Mouse (Mus musculus) mouse trophoblast stem cell (cell line): ENCODE data around the gene Disc1.

Experiments used
- in situ Hi-C, 2 experiments: fragments of 300-500 bp; cut with MseI, MboI; formaldehyde crosslinking; loops; 2 replicates in 1 of 2; 3 replicates in 1 of 2; pipeline ENCODE4 v1.15.1; 2025

Gene Disc1

GRCm38 (mm10) chr8:125066913-125067595, 13.1 kb downstream of the Disc1 start:
- in situ Hi-C loops, result loop anchor here in 1 of 2 experiments (10.0 kb wide), 1 partner anchor 98 kb away; no protein-coding TSS in a partner anchor

GRCm38 (mm10) chr8:125067596-125067960, 13.6 kb downstream of the Disc1 start:
- in situ Hi-C loops, result loop anchor here in 1 of 2 experiments (10.0 kb wide), 1 partner anchor 97 kb away; no protein-coding TSS in a partner anchor

- in situ Hi-C loops, result loop anchor here in 1 of 2 experiments (10.0 kb wide), 1 partner anchor 96 kb away; no protein-coding TSS in a partner anchor
Measured at GRCm38 (mm10) chr8:125068146-125068905, 14.3 kb downstream of the Disc1 start.

GRCm38 (mm10) chr8:125069304-125069703, 15.3 kb downstream of the Disc1 start:
- in situ Hi-C loops, result loop anchor here in 1 of 2 experiments (10.0 kb wide), 1 partner anchor 95 kb away; no protein-coding TSS in a partner anchor

GRCm38 (mm10) chr8:125069733-125070132, 15.7 kb downstream of the Disc1 start:
- in situ Hi-C loops, result loop anchor here in 1 of 2 experiments (10.0 kb wide), 1 partner anchor 95 kb away; no protein-coding TSS in a partner anchor

GRCm38 (mm10) chr8:125074141-125074540, 20.1 kb downstream of the Disc1 start:
- in situ Hi-C loops, result no loop called here

GRCm38 (mm10) chr8:125074581-125074980, 20.6 kb downstream of the Disc1 start:
- in situ Hi-C loops, result no loop called here

GRCm38 (mm10) chr8:125075389-125075788, 21.4 kb downstream of the Disc1 start:
- in situ Hi-C loops, result no loop called here

GRCm38 (mm10) chr8:125077326-125077725, 23.3 kb downstream of the Disc1 start:
- in situ Hi-C loops, result no loop called here

GRCm38 (mm10) chr8:125078771-125079384, 24.9 kb downstream of the Disc1 start:
- in situ Hi-C loops, result no loop called here

- in situ Hi-C loops, result no loop called here
Measured at GRCm38 (mm10) chr8:125080388-125081344, 26.7 kb downstream of the Disc1 start.

GRCm38 (mm10) chr8:125083746-125084145, 29.8 kb downstream of the Disc1 start:
- in situ Hi-C loops, result no loop called here

GRCm38 (mm10) chr8:125084523-125084922, 30.5 kb downstream of the Disc1 start:
- in situ Hi-C loops, result no loop called here

- in situ Hi-C loops, result no loop called here
Measured at GRCm38 (mm10) chr8:125090889-125091740, 37.1 kb downstream of the Disc1 start.

GRCm38 (mm10) chr8:125097140-125097539, 43.1 kb downstream of the Disc1 start:
- in situ Hi-C loops, result no loop called here

GRCm38 (mm10) chr8:125098050-125098449, 44.1 kb downstream of the Disc1 start:
- in situ Hi-C loops, result no loop called here

GRCm38 (mm10) chr8:125102303-125102702, 48.3 kb downstream of the Disc1 start:
- in situ Hi-C loops, result no loop called here

GRCm38 (mm10) chr8:125113171-125113570, 59.2 kb downstream of the Disc1 start:
- in situ Hi-C loops, result no loop called here

GRCm38 (mm10) chr8:125113831-125114230, 59.8 kb downstream of the Disc1 start:
- in situ Hi-C loops, result no loop called here

- in situ Hi-C loops, result no loop called here
Measured at GRCm38 (mm10) chr8:125115321-125115720, 61.3 kb downstream of the Disc1 start.
